Mouse (Mus musculus) neural tube, embryonic 13.5 days (tissue): ENCODE data around the gene Gm1123. TPM values are rescaled to one million over a fixed set of nuclear protein-coding genes. Genes with fewer than 3 reads are reported as not detected.

Source experiments
- ATAC-seq: fragments of 200-750 bp; cut with Nextera tagmentation; 2 replicates; pipeline ENCODE4 v1.8.0; 2017; ENCODE audit warnings: low read depth, mild to moderate bottlenecking, moderate TSS enrichment, moderate library complexity
- H3K27ac ChIP-seq: fragments of 300-500 bp; sonication (generic); replicated peaks from 2 replicates; pipeline ENCODE4 v1.5.1; 2015; ENCODE audit warnings: moderate library complexity, mild to moderate bottlenecking, inconsistent platforms
- H3K27me3 ChIP-seq: fragments of 300-500 bp; sonication (generic); 2 replicates; pipeline ENCODE4 v1.6.1; 2015; ENCODE audit warnings: mild to moderate bottlenecking, inconsistent platforms
- H3K36me3 ChIP-seq: fragments of 300-500 bp; sonication (generic); 2 replicates; pipeline ENCODE4 v1.6.1; 2015; ENCODE audit warnings: mild to moderate bottlenecking, inconsistent platforms
- H3K4me1 ChIP-seq: fragments of 300-500 bp; sonication (generic); replicated peaks from 2 replicates; pipeline ENCODE4 v1.6.1; 2015; ENCODE audit warnings: inconsistent platforms
- H3K4me2 ChIP-seq: fragments of 300-500 bp; sonication (generic); 2 replicates; pipeline ENCODE4 v1.6.1; 2015; ENCODE audit warnings: inconsistent platforms, mild to moderate bottlenecking, moderate library complexity
- H3K4me3 ChIP-seq: fragments of 300-500 bp; sonication (generic); 2 replicates; pipeline ENCODE4 v1.5.1; 2015; ENCODE audit warnings: mild to moderate bottlenecking, inconsistent platforms
- H3K9ac ChIP-seq: fragments of 300-500 bp; sonication (generic); 2 replicates; pipeline ENCODE4 v1.6.1; 2015; ENCODE audit warnings: moderate library complexity, mild to moderate bottlenecking, inconsistent platforms
- H3K9me3 ChIP-seq: fragments of 300-500 bp; sonication (generic); 2 replicates; pipeline ENCODE4 v1.6.1; 2016; ENCODE audit warnings: inconsistent platforms
- WGBS: fragments of 180-500 bp; shearing (Covaris S2); methylation state at CpG from one replicate; pipeline ENCODE4 v1.1.7; 2015; 5-methylcytosine and 5-hydroxymethylcytosine counted together
- polyA plus RNA-seq: library from polyadenylated mRNA; unstranded; fragments of >200 nt; fragmentation: Nextera tagmentation; extraction: Ambion mirVana; gene quantifications from 2 replicates; pipeline ENCODE4 v1.2.1, GENCODE M21; 2015

Gene Gm1123
- polyA plus RNA-seq, 1 experiment from 2014 or later: 0.13 TPM

DNA sequence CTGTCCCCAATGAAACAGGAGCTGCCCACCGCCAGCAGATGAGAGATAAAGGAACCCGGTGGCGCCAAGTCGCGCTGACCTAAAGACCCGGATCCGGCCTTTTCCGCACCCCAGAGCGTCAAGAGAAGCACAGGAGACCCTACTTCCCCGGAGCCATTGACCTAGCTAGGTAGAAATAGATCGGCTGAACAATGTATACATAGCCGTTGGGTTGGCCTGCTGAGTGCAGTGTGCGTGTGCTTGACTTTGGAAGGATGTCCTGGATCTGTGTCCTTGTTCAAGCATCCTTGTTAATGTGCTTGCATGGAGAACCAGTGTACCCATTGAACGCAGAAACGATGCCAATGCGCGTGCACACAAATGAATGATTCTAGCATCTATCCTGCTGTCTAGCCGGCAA, 71.9 kb downstream of the Gm1123 start:
- Histone ChIP-seq H3K4me1 (no peaks in the 10 kb centered on the region; the same call in 1 of the 2 replicates), H3K9me3 (no peaks in the 10 kb centered on the region), H3K27me3 (peaks cover 99% of the 10 kb centered on the region), H3K27ac (no peak overlapping the region), H3K36me3 (no peaks in the 10 kb centered on the region), H3K4me2 (no peak overlapping the region), H3K9ac (no peak overlapping the region), H3K4me3 (no peak overlapping the region)
- 3% methylated on average over 18 of the region's 18 CpGs for WGBS
- no peak for ATAC-seq

DNA sequence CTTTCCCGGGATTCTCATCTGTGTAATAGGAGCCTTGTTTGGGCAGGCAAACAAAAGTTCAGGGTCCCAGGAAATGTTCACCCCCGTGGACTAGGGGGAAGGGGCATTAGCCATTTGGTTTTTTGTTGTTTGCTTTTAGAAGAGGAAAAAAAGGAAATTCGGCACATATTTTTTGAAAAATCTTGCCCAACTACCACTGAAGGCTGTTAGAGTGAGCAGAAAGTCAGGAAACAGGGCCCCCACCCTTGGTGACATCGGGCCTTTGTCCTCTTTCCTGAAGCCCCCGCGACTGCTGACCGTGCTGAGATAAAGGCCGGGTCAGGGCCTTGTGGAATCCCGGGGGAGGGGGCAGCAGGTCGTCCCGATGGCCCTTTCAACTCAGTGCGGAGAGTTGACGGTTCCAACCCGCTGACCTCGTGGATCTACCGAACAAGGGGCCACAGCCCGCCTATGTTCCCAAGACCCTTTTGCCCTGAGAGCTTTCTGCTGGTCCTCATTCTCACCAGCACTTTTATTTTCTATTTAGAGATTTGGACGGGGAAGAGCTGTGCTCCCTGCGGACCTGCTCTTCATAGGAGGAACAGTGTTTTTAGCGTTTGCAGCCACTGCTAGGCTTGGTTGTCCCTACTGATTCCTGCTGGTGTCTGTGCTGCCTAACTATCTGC, 72.9 kb downstream of the Gm1123 start:
- Histone ChIP-seq H3K9me3 (no peaks in the 10 kb centered on the region), H3K4me3 (no peak overlapping the region), H3K9ac (no peak overlapping the region), H3K27me3 (peaks cover 99% of the 10 kb centered on the region), H3K27ac (no peak overlapping the region), H3K4me2 (no peak overlapping the region), H3K36me3 (no peaks in the 10 kb centered on the region), H3K4me1 (no peaks in the 10 kb centered on the region; the same call in 1 of the 2 replicates)
- under 1% methylated on average over 20 of the region's 20 CpGs for WGBS
- ATAC-seq: 0 out of 2 replicates have a peak, but pooled peaks have one; percentile 19

GRCm38 (mm10) chr9:98961591-98962477, 73.7 kb downstream of the Gm1123 start:
- no peaks in the 10 kb centered on the region for H3K9me3 ChIP-seq
- no peak overlapping the region for H3K9ac ChIP-seq
- no peak overlapping the region for H3K4me3 ChIP-seq
- peaks cover 4% of the 10 kb centered on the region for H3K4me1 ChIP-seq
- no peak for ATAC-seq
- no peak overlapping the region for H3K4me2 ChIP-seq
- no peak overlapping the region for H3K27ac ChIP-seq
- 3% methylated on average over 22 of the region's 22 CpGs for WGBS
- H3K36me3 ChIP-seq: no peaks in the 10 kb centered on the region
- peaks cover 99% of the 10 kb centered on the region for H3K27me3 ChIP-seq

- Histone ChIP-seq H3K9me3 (no peaks in the 10 kb centered on the region), H3K9ac (no peak overlapping the region), H3K27me3 (peaks cover 99% of the 10 kb centered on the region), H3K36me3 (no peaks in the 10 kb centered on the region), H3K4me3 (no peak overlapping the region), H3K27ac (no peak overlapping the region), H3K4me2 (no peak overlapping the region), H3K4me1 (peaks cover 19% of the 10 kb centered on the region)
- no peak for ATAC-seq
- 17% methylated on average over 5 of the region's 5 CpGs for WGBS
Measured at GRCm38 (mm10) chr9:98960348-98960747, 75.2 kb downstream of the Gm1123 start.

DNA sequence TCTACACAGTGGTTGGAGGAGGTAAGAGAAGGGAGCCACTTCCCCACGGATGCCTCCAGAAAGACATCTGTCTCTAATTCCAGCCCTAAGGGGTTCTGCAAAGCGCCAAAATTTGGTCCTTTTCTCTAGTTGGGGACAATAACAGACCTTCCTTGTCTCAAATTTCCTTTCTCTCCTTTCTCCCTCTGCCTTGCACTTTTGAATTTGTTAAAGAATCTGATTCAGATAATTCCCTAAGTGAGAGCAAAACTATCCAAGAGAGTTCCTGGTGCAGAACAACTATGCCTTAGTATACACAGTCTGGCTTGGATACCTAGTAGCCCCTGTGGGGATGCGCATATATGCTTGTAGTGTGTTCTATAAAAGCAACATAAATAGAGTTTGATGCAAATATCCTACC, 75.7 kb downstream of the Gm1123 start:
- Histone ChIP-seq H3K27ac (no peak overlapping the region), H3K27me3 (peaks cover 99% of the 10 kb centered on the region), H3K9me3 (no peaks in the 10 kb centered on the region), H3K4me1 (peaks cover 24% of the 10 kb centered on the region), H3K4me2 (no peak overlapping the region), H3K9ac (no peak overlapping the region), H3K36me3 (no peaks in the 10 kb centered on the region), H3K4me3 (no peak overlapping the region)
- ATAC-seq: no peak
- 29% methylated on average over 3 of the region's 3 CpGs for WGBS

GRCm38 (mm10) chr9:98958628-98959027, 76.9 kb downstream of the Gm1123 start:
- Histone ChIP-seq H3K9me3 (no peaks in the 10 kb centered on the region), H3K36me3 (no peaks in the 10 kb centered on the region), H3K27ac (no peak overlapping the region), H3K4me3 (no peak overlapping the region), H3K27me3 (peaks cover 100% of the 10 kb centered on the region), H3K4me2 (peak overlapping the region; percentile 21; the same call in 1 of the 2 replicates), H3K4me1 (peaks cover 29% of the 10 kb centered on the region), H3K9ac (no peak overlapping the region)
- no peak for ATAC-seq
- WGBS: 3% methylated on average over 6 of the region's 6 CpGs

- H3K4me3 ChIP-seq: peak overlapping the region; percentile 36
Measured at GRCm38 (mm10) chr9:98957751-98958351, 77.7 kb downstream of the Gm1123 start.

More at GRCm38 (mm10) chr9:98957751-98958351, 77.7 kb downstream of the Gm1123 start:
- Histone ChIP-seq H3K27ac (no peak overlapping the region), H3K27me3 (peaks cover 100% of the 10 kb centered on the region), H3K4me2 (peak overlapping the region; percentile 4; the same call in 1 of the 2 replicates), H3K36me3 (no peaks in the 10 kb centered on the region), H3K9me3 (no peaks in the 10 kb centered on the region), H3K9ac (no peak overlapping the region), H3K4me1 (peaks cover 29% of the 10 kb centered on the region)
- no peak for ATAC-seq
- WGBS: 1% methylated on average over 23 of the region's 23 CpGs

Other genes starting within 250 kb of the Gm1123 start
- gene Prr23a1, start 193.2 kb downstream of the Gm1123 start, polyA plus RNA-seq: not detected in 2 replicates
- gene Prr23a2, start 179.2 kb downstream of the Gm1123 start, polyA plus RNA-seq: not detected in 2 replicates
- gene Prr23a3, start 170.9 kb downstream of the Gm1123 start, polyA plus RNA-seq: not detected in 2 replicates
- not detected in 2 replicates for gene 7420426K07Rik, start 132.6 kb downstream of the Gm1123 start, polyA plus RNA-seq
- 0.63 and 0.68 TPM in 2 replicates for gene Foxl2, start 80.4 kb downstream of the Gm1123 start, polyA plus RNA-seq
- gene Faim, start 49.3 kb downstream of the Gm1123 start, polyA plus RNA-seq: 106 and 127 TPM in 2 replicates
- gene Pik3cb, start 104.9 kb upstream of the Gm1123 start, polyA plus RNA-seq: 2.1 and 3.5 TPM in 2 replicates
- gene Faiml, start 201.5 kb upstream of the Gm1123 start, polyA plus RNA-seq: not detected in 2 replicates
- gene Cep70, start 207.7 kb upstream of the Gm1123 start, polyA plus RNA-seq: 56.2 and 57.1 TPM in 2 replicates